Mouse (Mus musculus) MEL-GATA-1-ER (cell line): ENCODE measurements around the gene Srsf3.

ENCODE experiments used
- DNase-seq: peaks from one replicate; pipeline ENCODE4 v3.0.0-alpha.2; 2012; ENCODE audit warnings: low read depth; ENCODE audit errors: extremely low read depth

Gene Srsf3

GRCm38 (mm10) chr17:29086916-29087315, 54.5 kb downstream of the Srsf3 start:
- no peak for DNase-seq

GRCm38 (mm10) chr17:29090776-29091175, 58.3 kb downstream of the Srsf3 start, which contains the start of gene Cdkn1a:
Gene Cdkn1a, plus strand, starts transcription at chr17:29090976.
- DNase-seq, result no peak

GRCm38 (mm10) chr17:29091348-29091944, 59.0 kb downstream of the Srsf3 start:
- no peak for DNase-seq

- no peak for DNase-seq
Measured at GRCm38 (mm10) chr17:29092497-29092896, 60.1 kb downstream of the Srsf3 start.
